Mouse (Mus musculus): ENCODE data around the gene Tmem200a. TPM values are rescaled to one million over a fixed set of nuclear protein-coding genes. Genes with fewer than 3 reads are reported as not detected.

The Tmem200a gene
- polyA plus RNA-seq, 1 experiment from 2014 or later = 25.2 TPM

DNA sequence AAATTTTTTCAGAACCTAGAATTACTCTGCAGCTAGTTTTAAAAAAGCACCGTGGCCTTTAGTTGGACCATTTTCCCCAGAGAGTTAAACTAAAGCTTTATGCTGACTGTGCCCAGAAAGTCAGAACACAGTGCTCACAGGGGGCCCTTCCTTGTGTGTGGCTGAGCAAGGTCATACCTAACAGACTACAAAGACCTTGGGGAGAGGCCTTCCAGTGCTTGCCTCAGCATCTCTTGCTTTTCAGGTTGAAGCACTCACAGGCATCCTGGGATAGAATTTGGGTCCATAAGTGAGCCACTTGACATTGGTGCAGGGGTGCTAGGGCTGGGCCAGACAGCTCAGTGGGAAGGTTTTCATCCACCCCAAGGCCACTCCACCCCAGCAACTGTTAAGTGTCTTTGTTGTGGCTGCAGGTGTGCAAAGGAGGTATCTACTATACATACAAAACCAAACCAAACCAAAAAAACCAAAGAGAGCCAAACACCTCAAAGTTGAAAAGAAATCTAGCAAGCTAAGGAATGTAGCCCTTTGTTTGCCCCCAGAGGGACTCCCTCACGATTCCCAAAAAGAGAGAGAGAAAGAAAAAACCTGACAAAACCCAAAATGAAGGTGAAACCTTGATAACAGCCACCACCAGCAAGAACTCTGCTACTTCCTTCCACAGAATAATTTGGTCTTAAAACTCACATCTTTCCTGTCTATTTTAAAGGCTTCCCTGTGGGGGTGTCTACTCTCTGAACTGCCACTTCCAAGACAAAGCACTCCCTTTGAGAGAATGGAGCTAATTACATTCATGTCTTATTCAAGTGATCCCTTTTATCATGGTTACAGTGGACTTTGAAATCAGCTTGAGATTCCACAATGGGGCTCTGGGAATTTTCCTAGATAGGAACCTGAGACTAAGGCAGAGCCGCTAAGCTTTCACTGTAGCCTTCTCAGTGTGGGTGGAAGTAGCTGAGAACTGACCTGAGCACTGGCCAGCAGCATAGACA is 119.8 kb downstream of the Tmem200a start:
- no peak overlapping the region for H3K4me3 ChIP-seq
- no peak for ATAC-seq (ENCODE audit: low FRiP score)
- 40% methylated on average over 3 of the region's 3 CpGs for whole genome bisulfite sequencing
- H3K4me1 ChIP-seq = peaks cover 4% of the 10 kb centered on the region; the same call in 1 of the 2 replicates
- no peak overlapping the region for H3K27ac ChIP-seq
- no peak overlapping the region for H3K9ac ChIP-seq
- no peak overlapping the region for H3K4me2 ChIP-seq (replicated peaks)
- no peaks in the 10 kb centered on the region for H3K36me3 ChIP-seq
- no peaks in the 10 kb centered on the region for H3K9me3 ChIP-seq (replicated peaks)
- H3K27me3 ChIP-seq = no peaks in the 10 kb centered on the region

GRCm38 (mm10) chr10:25954641-25955228 is 124.1 kb downstream of the Tmem200a start:
- Histone ChIP-seq H3K4me2 (replicated peaks) (no peak overlapping the region), H3K9me3 (replicated peaks) (no peaks in the 10 kb centered on the region), H3K27ac (no peak overlapping the region), H3K4me1 (no peaks in the 10 kb centered on the region), H3K4me3 (no peak overlapping the region), H3K36me3 (no peaks in the 10 kb centered on the region), H3K9ac (no peak overlapping the region), H3K27me3 (no peaks in the 10 kb centered on the region)
- ATAC-seq (ENCODE audit: low FRiP score) = no peak
- 72% methylated on average over 3 of the region's 3 CpGs for WGBS

- Histone ChIP-seq H3K9ac (no peak overlapping the region), H3K36me3 (no peaks in the 10 kb centered on the region), H3K4me2 (replicated peaks) (no peak overlapping the region), H3K27ac (no peak overlapping the region), H3K27me3 (no peaks in the 10 kb centered on the region), H3K9me3 (replicated peaks) (no peaks in the 10 kb centered on the region), H3K4me1 (no peaks in the 10 kb centered on the region), H3K4me3 (no peak overlapping the region)
- WGBS = 83% methylated on average over 7 of the region's 7 CpGs
- ATAC-seq (ENCODE audit: low FRiP score) = no peak
Measured at GRCm38 (mm10) chr10:25952838-25953237, 126.0 kb downstream of the Tmem200a start.

- ATAC-seq (ENCODE audit: low FRiP score) = no peak
- H3K4me1 ChIP-seq = no peaks in the 10 kb centered on the region
- WGBS = 91% methylated on average over 6 of the region's 6 CpGs
- H3K27ac ChIP-seq = no peak overlapping the region
- H3K4me3 ChIP-seq = no peak overlapping the region
- H3K4me2 ChIP-seq (replicated peaks) = no peak overlapping the region
- no peaks in the 10 kb centered on the region for H3K27me3 ChIP-seq
- H3K9me3 ChIP-seq (replicated peaks) = no peaks in the 10 kb centered on the region
- H3K36me3 ChIP-seq = no peaks in the 10 kb centered on the region
- no peak overlapping the region for H3K9ac ChIP-seq
Measured at GRCm38 (mm10) chr10:25952150-25952549, 126.7 kb downstream of the Tmem200a start.

- Histone ChIP-seq H3K9ac (no peak overlapping the region), H3K4me1 (no peaks in the 10 kb centered on the region), H3K36me3 (no peaks in the 10 kb centered on the region), H3K9me3 (replicated peaks) (no peaks in the 10 kb centered on the region), H3K27me3 (no peaks in the 10 kb centered on the region), H3K4me3 (no peak overlapping the region), H3K4me2 (replicated peaks) (no peak overlapping the region), H3K27ac (no peak overlapping the region)
- ATAC-seq (ENCODE audit: low FRiP score) = no peak
- WGBS = 67% methylated on average over 2 of the region's 2 CpGs
Measured at GRCm38 (mm10) chr10:25945866-25946265, 133.0 kb downstream of the Tmem200a start.

DNA sequence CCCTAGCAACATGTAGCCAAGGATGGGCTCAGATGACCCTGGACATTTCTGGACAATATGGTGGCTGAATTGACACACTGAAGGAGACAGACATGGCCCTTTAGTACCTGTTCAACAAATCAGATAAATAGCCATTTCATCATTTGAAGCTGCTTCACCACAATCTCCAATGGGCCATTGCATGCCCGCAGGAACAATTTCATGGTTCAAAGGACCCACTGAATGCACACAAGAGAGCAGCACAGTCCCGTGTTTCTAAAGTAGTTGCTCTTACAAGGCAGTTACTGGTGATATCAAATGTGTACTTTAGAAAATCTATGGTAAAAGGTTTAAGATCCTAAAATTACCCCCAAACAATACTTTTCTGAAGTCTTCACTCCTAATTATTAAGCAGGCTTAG is 134.2 kb downstream of the Tmem200a start:
- no peaks in the 10 kb centered on the region for H3K9me3 ChIP-seq (replicated peaks)
- H3K4me1 ChIP-seq = no peaks in the 10 kb centered on the region
- H3K4me3 ChIP-seq = no peak overlapping the region
- H3K36me3 ChIP-seq = no peaks in the 10 kb centered on the region
- H3K27me3 ChIP-seq = no peaks in the 10 kb centered on the region
- WGBS = 33% methylated on average over 2 of the region's 2 CpGs
- no peak overlapping the region for H3K4me2 ChIP-seq (replicated peaks)
- no peak overlapping the region for H3K27ac ChIP-seq
- no peak for ATAC-seq (ENCODE audit: low FRiP score)
- no peak overlapping the region for H3K9ac ChIP-seq

- Histone ChIP-seq H3K4me1 (peaks cover 16% of the 10 kb centered on the region), H3K36me3 (no peaks in the 10 kb centered on the region), H3K4me3 (no peak overlapping the region), H3K9me3 (replicated peaks) (no peaks in the 10 kb centered on the region), H3K27ac (no peak overlapping the region), H3K4me2 (replicated peaks) (no peak overlapping the region), H3K9ac (no peak overlapping the region), H3K27me3 (no peaks in the 10 kb centered on the region)
- 86% methylated on average over 8 of the region's 8 CpGs for WGBS
- no peak for ATAC-seq (ENCODE audit: low FRiP score)
Measured at GRCm38 (mm10) chr10:25931796-25932195, 147.1 kb downstream of the Tmem200a start.

DNA sequence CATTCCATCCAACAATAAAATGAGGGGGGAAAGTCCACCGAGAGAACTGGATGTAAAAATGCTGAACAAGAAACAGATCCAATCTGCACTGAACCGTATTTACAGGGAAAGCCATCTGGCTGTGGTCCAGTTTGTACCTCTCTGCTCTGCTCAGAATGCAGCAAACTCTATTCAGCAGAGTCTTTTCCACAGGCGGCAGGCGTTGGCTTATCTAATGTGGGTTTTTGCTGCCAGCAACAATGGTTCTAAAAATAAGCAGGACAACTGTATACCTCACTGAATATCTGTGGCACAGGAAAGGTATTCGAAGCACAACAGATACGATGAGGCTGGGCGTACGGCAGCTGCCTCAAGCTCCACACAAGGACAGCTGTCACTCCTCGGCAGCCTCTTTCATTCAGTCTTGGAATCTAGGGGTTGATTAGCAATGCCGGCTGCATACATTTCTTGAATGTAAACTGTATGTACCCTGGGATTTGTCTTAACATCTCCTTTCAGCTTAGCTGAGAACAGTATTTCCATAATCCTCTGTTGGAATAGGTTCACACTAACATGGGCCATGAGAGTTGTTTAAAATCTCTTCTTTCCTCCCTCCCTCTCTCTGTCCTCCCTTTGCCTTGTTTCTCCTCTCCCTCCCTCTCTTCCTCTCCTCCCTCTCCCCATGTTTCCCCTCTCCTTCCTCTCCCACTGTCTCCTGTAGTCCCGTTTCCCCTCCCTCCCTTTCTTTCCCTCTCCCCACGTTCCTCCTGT is 149.3 kb downstream of the Tmem200a start:
- H3K9ac ChIP-seq = no peak overlapping the region

GRCm38 (mm10) chr10:25928861-25929368 is 149.9 kb downstream of the Tmem200a start:
- Histone ChIP-seq H3K4me1 (peaks cover 16% of the 10 kb centered on the region), H3K9me3 (replicated peaks) (no peaks in the 10 kb centered on the region), H3K27me3 (no peaks in the 10 kb centered on the region), H3K4me2 (replicated peaks) (peak overlapping the region; percentile 33; the same call in 1 of the 2 replicates), H3K4me3 (no peak overlapping the region), H3K36me3 (no peaks in the 10 kb centered on the region), H3K27ac (no peak overlapping the region), H3K9ac (no peak overlapping the region)
- WGBS = 26% methylated on average over 8 of the region's 8 CpGs
- peak; percentile 54 for ATAC-seq (ENCODE audit: low FRiP score)

More for the DNA sequence above, 149.3 kb downstream of the Tmem200a start:
- Histone ChIP-seq H3K4me1 (peaks cover 16% of the 10 kb centered on the region), H3K36me3 (no peaks in the 10 kb centered on the region), H3K4me3 (no peak overlapping the region), H3K27ac (peak overlapping the region; percentile 23; the same call in 1 of the 2 replicates), H3K27me3 (no peaks in the 10 kb centered on the region), H3K4me2 (replicated peaks) (peak overlapping the region; percentile 33; the same call in 1 of the 2 replicates), H3K9me3 (replicated peaks) (no peaks in the 10 kb centered on the region)
- ATAC-seq (ENCODE audit: low FRiP score) = peak; percentile 56
- 33% methylated on average over 12 of the region's 12 CpGs for WGBS

GRCm38 (mm10) chr10:25928448-25928786 is 150.4 kb downstream of the Tmem200a start:
- H3K36me3 ChIP-seq = no peaks in the 10 kb centered on the region
- H3K27me3 ChIP-seq = no peaks in the 10 kb centered on the region
- H3K4me1 ChIP-seq = peaks cover 16% of the 10 kb centered on the region
- no peak overlapping the region for H3K9ac ChIP-seq
- ATAC-seq (ENCODE audit: low FRiP score) = no peak
- H3K4me2 ChIP-seq (replicated peaks) = no peak overlapping the region
- no peak overlapping the region for H3K27ac ChIP-seq
- H3K9me3 ChIP-seq (replicated peaks) = no peaks in the 10 kb centered on the region
- no peak overlapping the region for H3K4me3 ChIP-seq
- 49% methylated on average over 3 of the region's 3 CpGs for WGBS

DNA sequence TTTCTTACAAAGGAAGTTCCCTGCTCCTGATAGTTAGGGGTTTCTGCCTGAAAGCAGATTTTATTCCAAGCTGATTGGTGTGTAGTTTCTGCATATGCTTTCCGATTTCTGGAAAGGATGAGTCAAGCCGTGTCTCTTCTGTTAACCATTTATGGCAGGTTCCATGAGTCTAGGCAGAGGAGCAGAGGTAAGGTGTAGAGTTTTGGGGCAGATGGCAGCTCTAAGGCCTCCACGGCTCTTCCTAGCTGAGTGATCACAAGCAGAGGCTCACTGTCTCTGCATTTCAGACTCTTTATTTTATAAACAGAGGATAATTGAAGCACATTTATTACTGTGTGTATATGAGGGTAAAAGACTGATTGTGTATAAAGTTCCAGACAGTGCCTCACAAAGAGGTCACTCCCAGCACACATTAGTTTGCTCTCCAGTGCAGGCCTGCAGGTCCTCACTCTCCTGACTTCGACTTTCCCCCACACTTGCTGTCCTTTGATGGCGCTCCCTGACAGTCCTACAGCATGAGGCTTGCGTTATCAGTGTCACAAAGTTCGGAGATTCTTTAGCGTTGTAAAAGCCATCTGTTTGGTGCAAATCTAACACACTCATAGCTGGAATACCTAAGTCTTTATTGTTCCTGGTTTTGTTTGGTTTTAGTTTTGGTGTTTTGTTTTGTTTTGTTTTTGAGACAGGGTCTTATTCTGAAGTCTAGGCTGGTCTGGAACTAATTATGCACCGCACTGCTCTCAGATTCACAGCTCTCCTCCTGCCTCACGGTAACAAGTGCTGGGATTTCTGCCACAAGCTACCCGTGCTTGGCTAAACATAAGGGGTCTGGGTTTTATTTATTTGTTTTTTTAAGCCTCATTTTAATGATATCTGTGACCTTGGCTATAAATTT is 151.1 kb downstream of the Tmem200a start:
- H3K4me2 ChIP-seq (replicated peaks) = no peak overlapping the region
- WGBS = 47% methylated on average over 11 of the region's 11 CpGs
- H3K27ac ChIP-seq = no peak overlapping the region

More for the DNA sequence above, 151.1 kb downstream of the Tmem200a start:
- Histone ChIP-seq H3K36me3 (no peaks in the 10 kb centered on the region), H3K4me1 (peaks cover 16% of the 10 kb centered on the region), H3K9me3 (replicated peaks) (no peaks in the 10 kb centered on the region), H3K9ac (no peak overlapping the region), H3K27me3 (no peaks in the 10 kb centered on the region), H3K4me3 (no peak overlapping the region)
- ATAC-seq (ENCODE audit: low FRiP score) = no peak

All from hindbrain, embryonic 12.5 days (tissue).